Mouse (Mus musculus): Measurements from ENCODE around the gene Isoc2b. TPM values are rescaled to one million over a fixed set of nuclear protein-coding genes. Genes with fewer than 3 reads are reported as not detected.
"Not testable (repeated sequence)": the region's sequence is repeated elsewhere in the genome, so short reads cannot be mapped to it uniquely, and the experiment has no call there.

Gene Isoc2b
- polyA plus RNA-seq, 1 experiment from 2014 or later: 2.6 TPM

GRCm38 (mm10) chr7:4864130-4864845 lies 5.8 kb downstream of the Isoc2b start:
- no peaks in the 10 kb centered on the region for H3K27me3 ChIP-seq (replicated peaks; ENCODE audit: low read depth, poor library complexity, severe bottlenecking)
- H3K27ac ChIP-seq (replicated peaks): no peak overlapping the region
- H3K36me3 ChIP-seq (replicated peaks): no peaks in the 10 kb centered on the region
- no peaks in the 10 kb centered on the region; the same call in 1 of the 2 replicates for H3K9me3 ChIP-seq
- no peak for DNase-seq (ENCODE audit: low spot score)
- no peak overlapping the region for H3K4me3 ChIP-seq
- H3K4me1 ChIP-seq: peaks cover 17% of the 10 kb centered on the region
- WGBS: 76% methylated on average over 5 of the region's 5 CpGs

- Histone ChIP-seq H3K9me3 (no peaks in the 10 kb centered on the region; the same call in 1 of the 2 replicates), H3K4me1 (peaks cover 17% of the 10 kb centered on the region), H3K27me3 (replicated peaks; ENCODE audit: low read depth, poor library complexity, severe bottlenecking) (no peaks in the 10 kb centered on the region), H3K27ac (replicated peaks) (no peak overlapping the region), H3K4me3 (no peak overlapping the region), H3K36me3 (replicated peaks) (no peaks in the 10 kb centered on the region)
- no peak for DNase-seq (ENCODE audit: low spot score)
- WGBS: 79% methylated on average over 7 of the region's 7 CpGs
Observed at GRCm38 (mm10) chr7:4863541-4864080, 6.4 kb downstream of the Isoc2b start.

GRCm38 (mm10) chr7:4863041-4863440 lies 7.0 kb downstream of the Isoc2b start:
- DNase-seq (ENCODE audit: low spot score): no peak
- Histone ChIP-seq H3K27ac (replicated peaks) (no peak overlapping the region), H3K27me3 (replicated peaks; ENCODE audit: low read depth, poor library complexity, severe bottlenecking) (no peaks in the 10 kb centered on the region)

GRCm38 (mm10) chr7:4860926-4861325 lies 9.1 kb downstream of the Isoc2b start:
- H3K27ac ChIP-seq (replicated peaks); H3K27me3 ChIP-seq (replicated peaks; ENCODE audit: low read depth, poor library complexity, severe bottlenecking): not testable (repeated sequence)
- peaks cover 10% of the 10 kb centered on the region for H3K4me1 ChIP-seq

More at GRCm38 (mm10) chr7:4863041-4863440, 7.0 kb downstream of the Isoc2b start:
- no peaks in the 10 kb centered on the region for H3K36me3 ChIP-seq (replicated peaks)
- H3K4me1 ChIP-seq: peaks cover 17% of the 10 kb centered on the region
- H3K9me3 ChIP-seq: no peaks in the 10 kb centered on the region; the same call in 1 of the 2 replicates
- H3K4me3 ChIP-seq: no peak overlapping the region
- WGBS: 54% methylated on average over 1 of the region's 1 CpGs

GRCm38 (mm10) chr7:4859418-4859978 lies 10.6 kb downstream of the Isoc2b start:
- Histone ChIP-seq H3K27me3 (replicated peaks; ENCODE audit: low read depth, poor library complexity, severe bottlenecking) (0 out of 2 replicates have a peak, but pooled peaks cover 3% of the 10 kb centered on the region), H3K27ac (replicated peaks) (no peak overlapping the region), H3K9me3 (no peaks in the 10 kb centered on the region; the same call in 1 of the 2 replicates), H3K4me3 (no peak overlapping the region), H3K36me3 (replicated peaks) (no peaks in the 10 kb centered on the region), H3K4me1 (0 out of 2 replicates have a peak, but pooled peaks cover 4% of the 10 kb centered on the region)
- WGBS: 84% methylated on average over 12 of the region's 12 CpGs
- DNase-seq (ENCODE audit: low spot score): no peak

More at GRCm38 (mm10) chr7:4860926-4861325, 9.1 kb downstream of the Isoc2b start:
- WGBS: 81% methylated on average over 3 of the region's 3 CpGs
- not testable (repeated sequence) for H3K4me3 ChIP-seq; H3K9me3 ChIP-seq; H3K36me3 ChIP-seq (replicated peaks); DNase-seq (ENCODE audit: low spot score)

DNA sequence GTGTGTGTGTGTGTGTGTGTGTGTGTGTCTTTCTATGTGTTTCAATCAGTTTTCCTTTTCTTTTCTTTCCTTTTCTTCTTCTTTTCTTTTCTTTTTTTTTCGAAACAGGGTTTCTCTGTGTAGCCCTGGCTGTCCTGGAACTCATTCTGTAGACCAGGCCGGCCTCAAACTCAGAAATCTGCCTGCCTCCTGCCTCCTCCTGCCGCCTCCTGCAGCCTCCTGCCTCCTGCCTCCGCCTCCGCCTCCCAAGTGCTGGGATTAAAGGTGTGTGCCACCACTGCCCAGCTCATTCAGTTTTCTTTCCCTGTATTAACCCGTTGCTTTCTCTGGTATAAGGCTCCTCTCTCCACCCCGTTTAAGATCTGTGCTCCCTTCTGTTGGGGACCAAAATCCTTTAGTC lies 12.7 kb downstream of the Isoc2b start:
- no peaks in the 10 kb centered on the region for H3K36me3 ChIP-seq (replicated peaks)
- H3K4me3 ChIP-seq: no peak overlapping the region
- 0 out of 2 replicates have a peak, but pooled peaks cover 3% of the 10 kb centered on the region for H3K27me3 ChIP-seq (replicated peaks; ENCODE audit: low read depth, poor library complexity, severe bottlenecking)
- WGBS: 57% methylated on average over 7 of the region's 7 CpGs
- DNase-seq (ENCODE audit: low spot score): no peak
- H3K27ac ChIP-seq (replicated peaks): no peak overlapping the region
- H3K4me1 ChIP-seq: 0 out of 2 replicates have a peak, but pooled peaks cover 4% of the 10 kb centered on the region
- H3K9me3 ChIP-seq: no peaks in the 10 kb centered on the region

- Histone ChIP-seq H3K36me3 (replicated peaks) (no peaks in the 10 kb centered on the region), H3K27me3 (replicated peaks; ENCODE audit: low read depth, poor library complexity, severe bottlenecking) (0 out of 2 replicates have a peak, but pooled peaks cover 3% of the 10 kb centered on the region), H3K9me3 (no peaks in the 10 kb centered on the region), H3K4me1 (0 out of 2 replicates have a peak, but pooled peaks cover 4% of the 10 kb centered on the region), H3K27ac (replicated peaks) (no peak overlapping the region), H3K4me3 (no peak overlapping the region)
- DNase-seq (ENCODE audit: low spot score): no peak
- WGBS: 88% methylated on average over 9 of the region's 9 CpGs
Observed at GRCm38 (mm10) chr7:4856508-4856907, 13.6 kb downstream of the Isoc2b start.

DNA sequence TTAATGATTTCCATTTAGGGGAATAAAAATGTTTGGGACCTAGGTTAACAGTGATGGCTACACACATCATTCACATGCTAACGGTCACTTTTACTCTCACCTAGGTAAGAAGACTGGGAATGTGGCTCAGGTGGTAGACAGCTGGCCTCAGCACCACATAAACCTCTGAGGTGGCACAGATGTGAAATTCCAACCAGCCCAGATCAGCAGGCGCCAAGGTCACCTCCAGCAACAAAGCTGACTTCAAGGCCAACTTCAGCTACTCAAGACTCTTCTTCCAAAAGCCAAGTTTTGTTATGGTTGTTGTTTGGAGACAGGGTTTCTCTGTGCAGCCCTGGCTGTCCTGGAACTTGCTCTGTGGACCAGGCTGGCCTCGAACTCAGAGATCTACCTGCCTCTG lies 16.4 kb downstream of the Isoc2b start:
- 0 out of 2 replicates have a peak, but pooled peaks cover 4% of the 10 kb centered on the region for H3K4me1 ChIP-seq
- no peaks in the 10 kb centered on the region for H3K9me3 ChIP-seq
- no peak for DNase-seq (ENCODE audit: low spot score)
- no peaks in the 10 kb centered on the region for H3K36me3 ChIP-seq (replicated peaks)
- WGBS: 77% methylated on average over 3 of the region's 3 CpGs
- H3K27ac ChIP-seq (replicated peaks): no peak overlapping the region
- no peak overlapping the region for H3K4me3 ChIP-seq
- peaks cover 12% of the 10 kb centered on the region; the same call in 1 of the 2 replicates for H3K27me3 ChIP-seq (replicated peaks; ENCODE audit: low read depth, poor library complexity, severe bottlenecking)

DNA sequence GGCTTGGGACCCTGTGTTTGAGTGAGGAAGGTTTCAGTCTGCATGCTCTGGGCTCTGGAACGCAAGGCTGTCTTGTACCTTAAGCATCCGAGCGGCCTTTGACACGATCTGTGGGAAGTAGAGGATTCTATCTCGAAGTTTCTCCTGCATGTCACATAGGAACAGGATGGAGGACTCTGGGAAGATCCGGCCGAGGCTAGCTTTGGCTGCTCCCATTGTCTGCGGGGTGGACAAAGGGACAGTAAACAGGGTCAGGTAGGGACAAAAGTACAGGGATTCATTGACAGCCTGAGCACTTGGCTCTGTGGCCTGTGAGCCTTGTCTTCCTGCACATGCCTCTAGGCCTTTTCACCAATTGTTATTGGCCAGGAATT lies 18.8 kb downstream of the Isoc2b start:
- no peaks in the 10 kb centered on the region for H3K9me3 ChIP-seq
- 71% methylated on average over 8 of the region's 8 CpGs for WGBS
- no peak for DNase-seq (ENCODE audit: low spot score)
- no peaks in the 10 kb centered on the region for H3K36me3 ChIP-seq (replicated peaks)
- no peak overlapping the region for H3K27ac ChIP-seq (replicated peaks)
- peaks cover 22% of the 10 kb centered on the region for H3K27me3 ChIP-seq (replicated peaks; ENCODE audit: low read depth, poor library complexity, severe bottlenecking)
- no peaks in the 10 kb centered on the region for H3K4me1 ChIP-seq
- H3K4me3 ChIP-seq: no peak overlapping the region

- no peaks in the 10 kb centered on the region for H3K4me1 ChIP-seq
- WGBS: 79% methylated on average over 11 of the region's 11 CpGs
- H3K4me3 ChIP-seq: no peak overlapping the region
Observed at GRCm38 (mm10) chr7:4850621-4851314, 19.3 kb downstream of the Isoc2b start.

GRCm38 (mm10) chr7:4849372-4849771 lies 20.7 kb downstream of the Isoc2b start:
- no peak for DNase-seq (ENCODE audit: low spot score)
- peaks cover 42% of the 10 kb centered on the region for H3K27me3 ChIP-seq (replicated peaks; ENCODE audit: low read depth, poor library complexity, severe bottlenecking)
- H3K27ac ChIP-seq (replicated peaks): no peak overlapping the region
- no peaks in the 10 kb centered on the region for H3K36me3 ChIP-seq (replicated peaks)
- peaks cover 5% of the 10 kb centered on the region for H3K4me1 ChIP-seq
- WGBS: 62% methylated on average over 9 of the region's 9 CpGs
- no peaks in the 10 kb centered on the region for H3K9me3 ChIP-seq
- H3K4me3 ChIP-seq: no peak overlapping the region

More at GRCm38 (mm10) chr7:4850621-4851314, 19.3 kb downstream of the Isoc2b start:
- Histone ChIP-seq H3K27me3 (replicated peaks; ENCODE audit: low read depth, poor library complexity, severe bottlenecking) (peaks cover 28% of the 10 kb centered on the region), H3K9me3 (no peaks in the 10 kb centered on the region), H3K27ac (replicated peaks) (no peak overlapping the region), H3K36me3 (replicated peaks) (no peaks in the 10 kb centered on the region)
- DNase-seq (ENCODE audit: low spot score): no peak

DNA sequence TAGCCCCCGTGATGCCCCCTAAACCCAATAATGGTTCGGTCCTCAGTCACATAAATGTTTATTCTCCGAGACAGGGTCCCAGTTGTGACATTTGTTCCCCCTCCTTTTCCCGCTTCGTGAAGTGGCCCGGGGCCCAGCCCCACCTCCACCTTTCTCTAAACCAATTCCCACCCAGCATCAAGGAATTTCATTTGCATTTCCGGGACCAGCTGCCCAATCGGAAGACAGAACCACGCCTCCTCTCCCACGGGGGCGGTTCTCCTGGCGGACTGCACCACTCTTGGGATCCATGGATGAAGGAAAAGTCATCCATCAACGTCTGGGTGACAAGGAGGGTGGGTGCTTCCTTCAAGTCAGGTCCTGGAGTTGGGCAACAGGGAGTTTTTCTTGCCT lies 25.1 kb downstream of the Isoc2b start:
- WGBS: under 1% methylated on average over 13 of the region's 13 CpGs
- no peak overlapping the region for H3K27ac ChIP-seq (replicated peaks)
- peak overlapping the region; percentile 63 for H3K4me3 ChIP-seq
- H3K27me3 ChIP-seq (replicated peaks; ENCODE audit: low read depth, poor library complexity, severe bottlenecking): peaks cover 78% of the 10 kb centered on the region
- H3K4me1 ChIP-seq: peaks cover 29% of the 10 kb centered on the region
- no peaks in the 10 kb centered on the region for H3K9me3 ChIP-seq
- DNase-seq (ENCODE audit: low spot score): peak; percentile 89
- no peaks in the 10 kb centered on the region for H3K36me3 ChIP-seq (replicated peaks)

All from embryonic facial prominence, embryonic 10.5 days (tissue).